Mouse (Mus musculus) midbrain, postnatal 0 days (tissue): Measurements from ENCODE around the gene Tuba3b. TPM values are rescaled to one million over a fixed set of nuclear protein-coding genes. Genes with fewer than 3 reads are reported as not detected.

ENCODE experiments used
- ATAC-seq: fragments of 200-750 bp; cut with Nextera tagmentation; 2 replicates; pipeline ENCODE4 v1.8.0; 2017; ENCODE audit warnings: moderate number of reproducible peaks, mild to moderate bottlenecking, moderate TSS enrichment, moderate library complexity; ENCODE audit not compliant: low FRiP score
- DNase-seq: peaks from one replicate; pipeline ENCODE4 v3.0.0-alpha.2; 2015; ENCODE audit warnings: low spot score
- H3K27ac ChIP-seq: fragments of 300-500 bp; sonication (generic); 2 replicates; pipeline ENCODE4 v1.5.1; 2014; ENCODE audit warnings: low read depth, mild to moderate bottlenecking, low read length, mixed read lengths
- H3K27me3 ChIP-seq: fragments of 300-500 bp; sonication (generic); 2 replicates; pipeline ENCODE4 v1.6.1; 2014; ENCODE audit warnings: low read length, control low read depth, mixed read lengths; ENCODE audit not compliant: insufficient read depth
- H3K36me3 ChIP-seq: fragments of 300-500 bp; sonication (generic); 2 replicates; pipeline ENCODE4 v1.6.1; 2014; ENCODE audit warnings: low read length, control low read depth, mixed read lengths; ENCODE audit not compliant: insufficient read depth
- H3K4me1 ChIP-seq: fragments of 300-500 bp; sonication (generic); 2 replicates; pipeline ENCODE4 v1.6.1; 2014; ENCODE audit warnings: mild to moderate bottlenecking, control low read depth, antibody characterized with exemption, low read length, mixed read lengths; ENCODE audit not compliant: insufficient read depth
- H3K4me2 ChIP-seq: fragments of 300-500 bp; sonication (generic); 2 replicates; pipeline ENCODE4 v1.6.1; 2014; ENCODE audit warnings: low read depth, mild to moderate bottlenecking, low read length, mixed read lengths; ENCODE audit not compliant: poor library complexity, severe bottlenecking
- H3K4me3 ChIP-seq: fragments of 300-500 bp; sonication (generic); 2 replicates; pipeline ENCODE4 v1.5.1; 2014; ENCODE audit warnings: low read depth, mild to moderate bottlenecking, low read length, moderate library complexity
- H3K9ac ChIP-seq: fragments of 300-500 bp; sonication (generic); replicated peaks from 2 replicates; pipeline ENCODE4 v1.6.1; 2014; ENCODE audit warnings: mild to moderate bottlenecking, low read length, moderate library complexity, mixed read lengths; ENCODE audit not compliant: poor library complexity, severe bottlenecking
- H3K9me3 ChIP-seq: fragments of 300-500 bp; sonication (generic); 2 replicates; pipeline ENCODE4 v1.6.1; 2016; ENCODE audit warnings: low read length, control low read depth
- CTCF ChIP-seq: IDR thresholded peaks from 2 replicates; pipeline ENCODE4 v1.5.1; 2016; ENCODE audit warnings: antibody characterized with exemption, mild to moderate bottlenecking
- WGBS: fragments of 180-500 bp; shearing (Covaris S2); extraction: QIAGEN DNeasy Blood & Tissue Kit; methylation state at CpG from one replicate; pipeline ENCODE4 v1.1.7; 2014; 5-methylcytosine and 5-hydroxymethylcytosine counted together
- polyA plus RNA-seq: library from polyadenylated mRNA; unstranded; fragments of >200 nt; fragmentation: Nextera tagmentation; extraction: Ambion mirVana; gene quantifications from 2 replicates; pipeline ENCODE4 v1.2.1, GENCODE M21; 2015
- total RNA-seq: library from RNA; depleted of rRNA; stranded (reverse); fragments of >200 nt; gene quantifications from 2 replicates; pipeline ENCODE4 v1.2.3, GENCODE M21; 2014

Tuba3b gene
- total and polyA plus RNA-seq, 2 experiments from 2014 or later, result 0.11 to 0.44 TPM

- DNase-seq (peak; percentile 19), ATAC-seq (no peak)
- WGBS, result 73% methylated on average over 3 of the region's 3 CpGs
- no peak overlapping the region for H3K4me3 ChIP-seq
- no peak overlapping the region for H3K9ac ChIP-seq
- H3K36me3 ChIP-seq, result no peaks in the 10 kb centered on the region
- H3K9me3 ChIP-seq, result no peaks in the 10 kb centered on the region
- H3K4me2 ChIP-seq, result no peak overlapping the region
- no peak overlapping the region for H3K27ac ChIP-seq
- no peaks in the 10 kb centered on the region for H3K4me1 ChIP-seq
- H3K27me3 ChIP-seq, result no peaks in the 10 kb centered on the region
- TF ChIP-seq CTCF, result no peak
These were observed 2.9 kb upstream of the Tuba3b start for GRCm38 (mm10) chr6:145612611-145613010.

GRCm38 (mm10) chr6:145614219-145614618 is 1.3 kb upstream of the Tuba3b start, which contains the start of gene Lmntd1:
TSS of gene Lmntd1 (minus strand) at chr6:145614319.
- Histone ChIP-seq H3K9ac (no peak within 1 kb of the TSS), H3K27ac (no peak within 1 kb of the TSS), H3K9me3 (no peaks in the 10 kb centered on the region), H3K4me1 (no peaks in the 10 kb centered on the region), H3K36me3 (no peaks in the 10 kb centered on the region), H3K4me2 (no peak within 1 kb of the TSS), H3K4me3 (no peak within 1 kb of the TSS), H3K27me3 (no peaks in the 10 kb centered on the region)
- no peak for TF ChIP-seq CTCF
- DNase-seq (no peak), ATAC-seq (no peak)
- WGBS, result 91% methylated on average over 7 of the region's 7 CpGs

- Histone ChIP-seq H3K9ac (no peak overlapping the region), H3K36me3 (no peaks in the 10 kb centered on the region), H3K9me3 (no peaks in the 10 kb centered on the region), H3K27ac (no peak overlapping the region), H3K4me1 (no peaks in the 10 kb centered on the region), H3K4me2 (no peak overlapping the region), H3K4me3 (no peak overlapping the region), H3K27me3 (no peaks in the 10 kb centered on the region)
- no peak for DNase-seq
- no peak for ATAC-seq
- TF ChIP-seq CTCF, result peak; percentile 13; the same call in 1 of the 2 replicates
- 91% methylated on average over 5 of the region's 5 CpGs for WGBS
These were observed 1.1 kb downstream of the Tuba3b start for GRCm38 (mm10) chr6:145616402-145617229.

- H3K27ac ChIP-seq, result no peak overlapping the region
- 85% methylated on average over 4 of the region's 4 CpGs for WGBS
- no peak for TF ChIP-seq CTCF
- H3K36me3 ChIP-seq, result no peaks in the 10 kb centered on the region
- H3K4me1 ChIP-seq, result no peaks in the 10 kb centered on the region
- H3K4me2 ChIP-seq, result no peak overlapping the region
- no peak overlapping the region for H3K9ac ChIP-seq
- no peak overlapping the region for H3K4me3 ChIP-seq
- no peaks in the 10 kb centered on the region for H3K27me3 ChIP-seq
- DNase-seq (no peak), ATAC-seq (no peak)
- H3K9me3 ChIP-seq, result no peaks in the 10 kb centered on the region
These were observed 7.6 kb downstream of the Tuba3b start for GRCm38 (mm10) chr6:145623141-145623540.

- WGBS, result 65% methylated on average over 6 of the region's 6 CpGs
- ATAC-seq (no peak), DNase-seq (no peak)
- Histone ChIP-seq H3K27ac (no peak overlapping the region), H3K27me3 (no peaks in the 10 kb centered on the region), H3K9me3 (no peaks in the 10 kb centered on the region), H3K36me3 (no peaks in the 10 kb centered on the region), H3K4me3 (no peak overlapping the region), H3K9ac (no peak overlapping the region), H3K4me2 (no peak overlapping the region), H3K4me1 (no peaks in the 10 kb centered on the region)
- no peak for TF ChIP-seq CTCF
These were observed 14.7 kb downstream of the Tuba3b start for GRCm38 (mm10) chr6:145630269-145630668.

- no peaks in the 10 kb centered on the region for H3K36me3 ChIP-seq
- no peak overlapping the region for H3K27ac ChIP-seq
- DNase-seq (no peak), ATAC-seq (no peak)
- H3K4me3 ChIP-seq, result no peak overlapping the region
- H3K4me2 ChIP-seq, result no peak overlapping the region
- no peak for TF ChIP-seq CTCF
- no peak overlapping the region for H3K9ac ChIP-seq
- H3K27me3 ChIP-seq, result no peaks in the 10 kb centered on the region
- WGBS, result 86% methylated on average over 2 of the region's 2 CpGs
- no peaks in the 10 kb centered on the region for H3K4me1 ChIP-seq
- no peaks in the 10 kb centered on the region for H3K9me3 ChIP-seq
These were observed 18.9 kb downstream of the Tuba3b start for GRCm38 (mm10) chr6:145634454-145634853.
